Mouse (Mus musculus) bone marrow, adult 2 months (tissue): ENCODE data around the gene Polr2l. TPM values are rescaled to one million over a fixed set of nuclear protein-coding genes. Genes with fewer than 3 reads are reported as not detected.

ENCODE experiments used
- H3K27ac ChIP-seq: fragments of 200-500 bp; 2 replicates; pipeline ENCODE4 v1.5.1; 2012; ENCODE audit warnings: low read depth, mild to moderate bottlenecking, control low read depth, inconsistent platforms, low read length; ENCODE audit not compliant: control insufficient read depth, poor library complexity, insufficient read depth
- H3K4me1 ChIP-seq: fragments of 200-500 bp; 2 replicates; pipeline ENCODE4 v1.6.1; 2011; ENCODE audit warnings: low read length; ENCODE audit not compliant: control insufficient read depth, insufficient read depth
- H3K4me3 ChIP-seq: fragments of 200-500 bp; replicated peaks from 2 replicates; pipeline ENCODE3; 2011; ENCODE audit warnings: mild to moderate bottlenecking, low read depth, low read length, control low read depth; ENCODE audit not compliant: control insufficient read depth
- CTCF ChIP-seq: fragments of 200-500 bp; IDR thresholded peaks from 2 replicates; pipeline ENCODE4 v1.5.1; 2011; ENCODE audit warnings: low read length, control low read depth; ENCODE audit not compliant: control insufficient read depth, insufficient read depth
- POLR2A ChIP-seq: fragments of 200-500 bp; IDR thresholded peaks from 2 replicates; pipeline ENCODE4 v1.6.1; 2011; ENCODE audit warnings: low read depth, mild to moderate bottlenecking, control low read depth, low read length, borderline replicate concordance; ENCODE audit not compliant: control insufficient read depth
- WGBS: fragments of 180-500 bp; shearing (Covaris S2); methylation state at CpG from one replicate; pipeline ENCODE4 v1.1.7; 2018; 5-methylcytosine and 5-hydroxymethylcytosine counted together
- polyA plus RNA-seq: library from polyadenylated mRNA; stranded (reverse); fragments of >200 nt; gene quantifications from 2 replicates; pipeline ENCODE4 v1.2.4, GENCODE M21; 2011; ENCODE audit warnings: low replicate concordance; ENCODE audit not compliant: missing spikeins, insufficient read depth, insufficient read length

Gene Polr2l
- polyA plus RNA-seq, 1 experiment = 7.9 TPM

DNA sequence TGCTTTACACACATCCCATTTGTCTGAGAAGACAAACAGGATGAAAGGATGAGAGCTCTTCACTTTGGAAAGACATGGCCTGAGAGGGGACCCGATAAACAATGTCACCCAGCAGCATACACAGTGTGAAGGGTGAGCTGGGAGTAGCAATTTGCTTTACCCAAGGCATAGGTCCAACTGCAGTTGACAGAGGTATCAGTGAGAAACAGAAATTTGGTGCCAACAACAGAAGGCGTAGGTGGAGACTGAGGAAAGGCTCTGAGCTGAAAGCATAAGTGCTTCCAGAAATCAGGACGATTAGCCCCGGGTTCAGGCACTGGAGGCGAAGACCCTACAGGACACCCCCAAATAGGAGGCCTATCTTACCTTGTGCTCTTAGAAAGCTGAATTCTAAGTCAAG is 35.3 kb upstream of the Polr2l start:
- H3K4me1 ChIP-seq = no peaks in the 10 kb centered on the region
- WGBS = 93% methylated on average over 5 of the region's 5 CpGs
- no peak overlapping the region for H3K27ac ChIP-seq
- TF ChIP-seq POLR2A (no peak), CTCF (no peak)
- no peak overlapping the region for H3K4me3 ChIP-seq

DNA sequence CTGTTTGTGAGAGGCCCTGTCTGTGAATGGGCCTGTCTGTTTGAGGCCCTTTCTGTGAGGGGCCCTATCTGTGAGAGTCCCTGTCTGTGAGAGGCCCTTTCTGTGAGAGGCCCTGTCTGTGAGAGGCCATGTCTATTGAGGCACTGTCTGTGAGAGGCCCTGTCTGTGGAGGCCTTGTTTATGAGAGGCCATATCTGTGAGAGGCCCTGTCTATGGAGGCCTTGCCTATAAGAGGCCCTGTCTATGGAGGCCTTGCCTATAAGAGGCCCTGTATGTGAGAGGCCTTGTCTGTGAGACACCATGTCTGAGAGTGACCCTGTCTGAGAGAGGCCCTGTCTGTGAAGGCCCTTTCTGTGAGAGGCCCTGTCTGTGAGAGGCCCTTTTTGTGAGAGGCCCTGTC is 33.2 kb upstream of the Polr2l start:
- no peaks in the 10 kb centered on the region for H3K4me1 ChIP-seq
- H3K4me3 ChIP-seq = no peak overlapping the region
- no peak for TF ChIP-seq POLR2A
- no peak for TF ChIP-seq CTCF
- H3K27ac ChIP-seq = no peak overlapping the region

DNA sequence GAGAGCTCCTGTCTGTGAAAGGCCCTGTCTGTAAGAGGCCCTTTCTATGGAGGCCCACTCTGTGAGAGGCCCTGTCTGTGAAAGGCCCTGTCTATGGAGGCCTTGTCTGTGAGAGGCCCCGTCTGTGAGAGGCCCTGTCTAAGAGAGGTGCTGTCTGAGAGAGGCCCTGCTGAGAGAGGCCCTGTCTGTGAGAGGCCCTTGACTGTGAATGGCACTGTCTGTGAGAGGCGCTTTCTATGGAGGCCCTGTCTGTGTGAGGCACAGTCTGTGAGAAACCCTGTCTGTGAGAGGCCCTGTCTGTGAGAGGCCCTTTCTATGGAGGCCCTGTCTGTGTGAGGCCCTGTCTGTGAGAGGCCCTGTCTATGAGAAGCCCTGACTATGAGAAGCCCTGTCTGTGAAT is 31.3 kb upstream of the Polr2l start:
- H3K27ac ChIP-seq = peak overlapping the region; percentile 36
- WGBS = 89% methylated on average over 2 of the region's 2 CpGs
- peak overlapping the region; percentile 54 for H3K4me3 ChIP-seq
- TF ChIP-seq CTCF = no peak
- no peak for TF ChIP-seq POLR2A
- peaks cover 4% of the 10 kb centered on the region for H3K4me1 ChIP-seq

DNA sequence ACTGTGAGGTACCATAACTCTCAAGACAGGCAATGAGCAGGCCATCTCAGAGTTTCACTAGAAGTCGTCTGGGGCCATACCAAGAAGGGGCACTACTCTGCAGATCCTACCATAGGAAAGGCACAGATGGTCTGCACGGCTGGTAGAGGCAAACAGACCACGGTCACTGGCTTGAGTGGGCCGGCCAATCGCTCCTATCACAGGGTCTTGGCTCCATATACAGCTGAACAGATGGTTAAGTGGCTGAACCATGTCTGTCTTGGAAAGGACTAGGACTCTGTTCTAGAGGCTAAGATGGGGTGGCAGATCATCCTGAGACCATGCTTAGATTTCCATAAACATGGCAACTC is 27.6 kb upstream of the Polr2l start:
- 94% methylated on average over 5 of the region's 5 CpGs for WGBS
- H3K27ac ChIP-seq = no peak overlapping the region

DNA sequence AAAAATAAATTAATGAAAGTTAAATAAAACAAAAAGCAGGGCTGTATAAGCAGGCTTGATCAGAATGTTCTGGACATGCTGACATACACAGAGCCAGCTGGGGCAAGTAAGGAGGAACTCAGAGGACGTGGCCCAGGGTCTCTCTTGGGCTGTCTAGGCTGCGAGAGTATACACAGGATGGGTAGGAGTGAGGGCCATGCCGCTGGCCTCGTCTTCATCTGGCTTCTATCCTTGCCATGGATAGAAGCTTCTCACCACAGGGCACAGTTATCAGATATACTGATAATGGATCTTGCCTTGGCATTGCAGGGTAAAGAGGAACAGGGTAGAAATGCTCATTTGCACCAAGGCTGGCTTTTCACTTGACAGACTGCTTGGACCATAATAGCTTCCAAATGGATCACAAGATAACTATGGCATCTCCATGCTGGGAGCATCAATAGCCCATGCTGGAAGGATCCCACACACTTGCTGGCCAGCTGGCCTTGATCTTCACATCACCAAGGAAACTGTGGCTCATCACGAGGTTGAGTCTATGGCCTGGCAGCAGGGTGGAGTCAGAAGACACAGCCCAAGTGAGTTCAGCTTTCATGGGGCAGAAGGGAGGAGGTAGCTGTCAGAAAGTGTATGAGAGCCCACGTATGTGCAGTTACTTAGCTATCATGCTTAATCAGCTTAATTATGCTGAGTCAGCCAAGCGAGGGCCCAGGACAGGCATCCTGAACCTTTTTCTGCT is 27.1 kb upstream of the Polr2l start:
- peaks cover 4% of the 10 kb centered on the region for H3K4me1 ChIP-seq
- no peak for TF ChIP-seq CTCF
- TF ChIP-seq POLR2A = no peak
- 82% methylated on average over 7 of the region's 7 CpGs for WGBS
- H3K27ac ChIP-seq = no peak overlapping the region
- no peak overlapping the region for H3K4me3 ChIP-seq

More for the DNA sequence above, 27.6 kb upstream of the Polr2l start:
- H3K4me1 ChIP-seq = peaks cover 4% of the 10 kb centered on the region
- TF ChIP-seq POLR2A (no peak), CTCF (no peak)
- H3K4me3 ChIP-seq = no peak overlapping the region

DNA sequence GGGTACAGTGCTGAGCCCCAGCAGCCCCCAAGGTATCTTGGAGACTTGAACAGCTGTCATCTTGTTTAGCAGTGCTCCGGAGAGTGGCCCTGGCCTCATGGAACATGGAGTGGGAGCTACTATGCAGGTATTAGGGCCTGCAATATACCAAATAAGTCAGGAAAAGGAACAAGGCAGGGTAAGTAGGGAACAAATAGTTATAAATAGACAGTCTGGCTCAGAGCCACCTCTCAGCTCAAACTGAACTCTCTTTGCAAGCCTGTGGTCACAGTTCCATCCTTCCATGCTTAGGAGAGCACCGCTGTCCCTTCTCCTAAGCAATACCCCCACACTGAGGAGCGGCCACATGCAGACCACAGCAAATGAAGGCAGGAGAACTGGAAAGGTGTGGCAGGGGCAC is 22.7 kb upstream of the Polr2l start:
- TF ChIP-seq POLR2A = no peak
- 69% methylated on average over 3 of the region's 3 CpGs for WGBS
- no peak overlapping the region for H3K4me3 ChIP-seq
- H3K4me1 ChIP-seq = peaks cover 4% of the 10 kb centered on the region
- H3K27ac ChIP-seq = no peak overlapping the region

DNA sequence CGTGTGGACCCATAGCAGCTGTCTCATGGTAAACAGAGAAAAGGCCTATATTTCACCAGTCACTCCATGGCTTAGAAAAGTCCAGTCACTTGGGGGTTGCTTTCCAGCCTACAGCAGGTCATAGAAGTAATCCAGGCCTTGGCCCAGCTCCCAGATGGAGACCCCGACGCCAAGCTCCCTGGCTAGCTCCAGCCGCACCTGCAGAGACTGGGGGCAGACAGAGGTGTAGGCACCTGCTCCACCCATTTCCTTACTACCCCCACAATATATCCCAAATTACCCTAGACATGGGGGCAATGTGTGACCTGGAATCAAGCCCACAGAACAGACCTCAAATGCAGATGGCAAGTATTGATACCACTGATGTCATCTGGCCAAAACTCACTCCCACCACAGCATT is 21.0 kb upstream of the Polr2l start:
- Histone ChIP-seq H3K4me1 (no peaks in the 10 kb centered on the region), H3K27ac (no peak overlapping the region), H3K4me3 (no peak overlapping the region)
- TF ChIP-seq POLR2A (no peak), CTCF (no peak)
- 78% methylated on average over 4 of the region's 4 CpGs for WGBS

DNA sequence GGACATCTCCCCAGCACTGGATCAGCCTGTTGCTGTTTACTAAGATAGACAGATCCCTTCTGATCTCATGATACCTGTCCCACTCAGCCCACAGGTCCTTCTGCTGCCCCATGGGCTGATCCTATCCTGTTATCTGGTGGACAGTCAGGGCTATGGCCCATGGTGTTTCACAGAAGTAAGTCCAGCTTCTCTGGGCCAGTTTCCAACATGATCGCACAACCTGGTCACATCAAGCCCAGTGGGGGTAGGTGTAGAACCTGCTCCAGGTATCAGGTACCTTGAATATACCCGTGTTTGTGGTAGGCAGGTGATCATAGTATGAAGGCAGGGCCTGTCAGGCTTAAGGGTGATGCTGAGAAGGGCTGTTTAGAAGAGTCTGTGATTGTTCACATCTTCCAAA is 20.4 kb upstream of the Polr2l start:
- Histone ChIP-seq H3K4me1 (no peaks in the 10 kb centered on the region), H3K27ac (no peak overlapping the region), H3K4me3 (no peak overlapping the region)
- 75% methylated on average over 2 of the region's 2 CpGs for WGBS
- no peak for TF ChIP-seq POLR2A
- TF ChIP-seq CTCF = no peak

DNA sequence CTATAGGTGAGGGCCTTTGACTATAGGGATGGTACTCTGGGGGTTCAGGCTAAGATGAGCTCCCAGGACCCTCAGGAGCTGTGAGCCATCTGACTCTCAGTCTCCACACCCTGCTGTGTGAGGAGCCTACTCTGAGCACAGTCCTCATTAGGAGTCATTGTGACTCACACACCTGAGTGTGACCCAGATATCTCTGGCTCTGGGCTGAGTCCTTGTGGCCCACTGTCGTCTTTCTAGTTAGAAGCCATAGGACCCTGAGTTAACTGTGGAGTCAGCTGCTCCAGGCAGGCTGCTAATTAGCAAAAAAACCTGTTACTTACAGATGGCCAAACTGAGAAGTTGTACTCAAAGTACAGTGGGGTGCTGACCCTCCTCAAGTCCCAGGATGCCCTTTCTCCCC is 18.8 kb upstream of the Polr2l start:
- 61% methylated on average over 1 of the region's 1 CpGs for WGBS
- no peaks in the 10 kb centered on the region for H3K4me1 ChIP-seq
- H3K4me3 ChIP-seq = no peak overlapping the region

More for the DNA sequence above, 18.8 kb upstream of the Polr2l start:
- no peak overlapping the region for H3K27ac ChIP-seq
- no peak for TF ChIP-seq POLR2A
- no peak for TF ChIP-seq CTCF
